Mouse (Mus musculus): ENCODE data around the gene Caml. TPM values are rescaled to one million over a fixed set of nuclear protein-coding genes. Genes with fewer than 3 reads are reported as not detected.
"Not testable (repeated sequence)": the region's sequence is repeated elsewhere in the genome, so short reads cannot be mapped to it uniquely, and the experiment has no call there.

Gene Caml
- polyA plus RNA-seq (2012; rRNA removed), result 67.2 and 73.7 TPM in 2 replicates

DNA sequence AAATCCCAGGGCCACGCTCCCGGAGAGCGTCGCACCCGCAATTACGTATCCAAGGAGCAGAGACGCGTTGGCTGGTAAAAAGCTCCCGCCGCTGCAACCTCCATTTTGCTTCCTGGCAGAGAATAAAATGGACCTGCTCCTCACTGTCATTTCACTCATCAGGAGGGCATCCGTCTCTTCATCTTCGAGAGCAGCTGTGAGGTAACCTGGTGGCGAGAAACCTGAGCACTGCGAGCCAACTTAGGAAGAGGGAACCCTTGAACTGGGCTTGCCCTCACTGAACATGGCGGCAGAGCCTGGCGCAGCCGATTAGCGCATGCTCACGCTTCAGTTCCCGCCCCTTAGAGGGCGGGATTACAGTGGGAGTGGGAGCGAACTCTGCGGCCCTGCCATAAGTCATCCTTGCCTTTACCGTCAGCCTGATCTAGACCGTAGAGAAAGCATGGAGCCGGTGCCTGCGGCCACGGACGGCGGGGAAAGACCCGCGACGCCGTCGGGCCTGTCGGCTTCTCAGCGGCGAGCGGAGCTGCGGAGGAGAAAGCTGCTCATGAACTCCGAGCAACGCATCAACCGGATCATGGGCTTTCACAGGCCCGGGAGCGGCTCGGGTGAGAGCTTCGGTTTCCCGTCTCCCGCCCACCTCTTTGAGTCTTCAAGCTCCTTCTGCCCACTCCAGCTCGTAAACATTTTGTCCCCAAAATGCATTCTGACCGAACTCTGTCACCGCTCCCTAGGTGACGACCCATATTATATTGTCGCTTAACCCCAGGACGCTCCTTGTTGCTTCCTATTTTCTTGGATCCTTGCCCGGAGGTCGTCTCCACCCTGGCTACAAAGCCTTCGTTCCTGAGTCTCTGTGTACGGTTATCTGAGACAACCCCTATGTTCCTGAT is at the start of gene Caml:
TSS of gene Caml (plus strand) at position 357 of the 893 bp plus-strand sequence.
- TF ChIP-seq POLR2A (IDR thresholded peaks at IDR 0.05; ENCODE audit: extremely low read depth, insufficient read depth, low read length) (peak; percentile 96), CTCF (IDR thresholded peaks at IDR 0.05; ENCODE audit: extremely low read depth, insufficient read depth, low read length) (no peak)
- Histone ChIP-seq H3K4me1 (ENCODE audit: control insufficient read depth, insufficient read depth, low read length) (peaks cover 4% of the 10 kb centered on the region; the same call in 1 of the 2 replicates), H3K4me3 (ENCODE audit: insufficient read depth, low read length) (peak within 1 kb of the TSS; percentile 60), H3K27ac (ENCODE audit: insufficient read depth, low read length) (peak within 1 kb of the TSS; percentile 86)

DNA sequence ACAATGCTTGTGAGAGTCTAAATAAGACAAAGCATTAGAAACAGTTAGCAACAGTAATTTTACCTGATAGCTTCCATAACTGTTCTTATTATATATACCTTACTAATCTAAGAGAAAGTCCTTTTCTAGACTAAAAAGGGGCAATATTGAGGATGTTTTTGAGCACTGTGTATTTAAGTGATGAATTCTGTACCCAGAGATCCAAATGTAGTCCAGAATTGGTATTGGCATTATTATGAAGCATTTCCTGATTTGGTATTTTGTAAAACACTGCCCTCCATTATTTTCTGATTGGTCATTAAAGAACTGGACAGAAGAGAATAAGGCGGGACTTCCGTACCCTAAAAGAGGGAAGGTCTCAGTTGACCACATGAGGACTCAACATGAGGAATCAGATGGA is 49.4 kb upstream of the Caml start, which contains the start of gene Tmed9:
TSS of gene Tmed9 (plus strand) at position 301 of the 400 bp plus-strand sequence.
- TF ChIP-seq POLR2A (IDR thresholded peaks at IDR 0.05; ENCODE audit: extremely low read depth, insufficient read depth, low read length) (no peak), CTCF (IDR thresholded peaks at IDR 0.05; ENCODE audit: extremely low read depth, insufficient read depth, low read length) (no peak)
- Histone ChIP-seq H3K4me3 (ENCODE audit: insufficient read depth, low read length) (no peak within 1 kb of the TSS), H3K27ac (ENCODE audit: insufficient read depth, low read length) (no peak within 1 kb of the TSS), H3K4me1 (ENCODE audit: control insufficient read depth, insufficient read depth, low read length) (peaks cover 3% of the 10 kb centered on the region; the same call in 1 of the 2 replicates)

DNA sequence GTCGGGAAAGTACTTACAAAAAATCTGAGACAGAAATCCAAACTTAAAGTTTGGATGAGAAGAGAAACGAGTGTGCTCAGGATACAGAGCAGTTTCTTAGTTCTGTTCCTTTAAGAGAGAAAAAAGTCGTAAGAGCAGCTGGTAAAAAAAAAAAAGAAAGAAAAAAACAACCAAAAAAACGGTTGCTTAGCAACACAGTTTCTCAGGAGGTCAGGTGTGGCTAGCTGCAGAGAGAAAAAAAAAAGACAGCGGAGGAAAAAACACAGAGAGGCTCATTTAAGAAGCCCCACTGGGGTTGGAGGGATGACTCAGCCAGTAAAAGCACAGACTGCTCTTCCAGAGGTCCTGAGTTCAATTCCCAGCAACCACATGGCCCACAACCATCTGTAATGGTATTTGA is 48.5 kb upstream of the Caml start:
- TF ChIP-seq CTCF (IDR thresholded peaks at IDR 0.05; ENCODE audit: extremely low read depth, insufficient read depth, low read length), result no peak
- TF ChIP-seq POLR2A (IDR thresholded peaks at IDR 0.05; ENCODE audit: extremely low read depth, insufficient read depth, low read length), result no peak
- Histone ChIP-seq H3K4me1 (ENCODE audit: control insufficient read depth, insufficient read depth, low read length) (peaks cover 2% of the 10 kb centered on the region; the same call in 1 of the 2 replicates), H3K4me3 (ENCODE audit: insufficient read depth, low read length) (no peak overlapping the region), H3K27ac (ENCODE audit: insufficient read depth, low read length) (no peak overlapping the region)

DNA sequence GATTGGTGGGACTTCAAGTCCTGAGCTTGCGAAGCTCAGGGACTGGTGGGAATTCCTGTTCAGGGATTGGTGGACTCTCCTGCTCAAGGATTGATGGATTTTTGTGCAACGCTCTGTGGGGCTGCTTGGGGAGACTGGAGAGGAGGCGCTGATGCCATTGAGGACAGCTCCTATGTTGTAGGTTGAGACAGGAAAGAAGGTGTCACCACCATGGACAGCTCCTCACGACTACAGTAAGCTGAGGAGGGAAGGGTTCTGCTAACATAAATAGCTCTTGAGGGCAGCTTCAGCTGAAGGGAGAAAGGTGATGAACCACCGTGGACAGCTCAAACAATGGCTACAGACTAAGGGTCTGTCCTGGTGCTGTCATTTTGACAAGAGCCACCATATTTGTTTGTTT is 46.9 kb upstream of the Caml start:
- Histone ChIP-seq H3K27ac (ENCODE audit: insufficient read depth, low read length) (no peak overlapping the region), H3K4me3 (ENCODE audit: insufficient read depth, low read length) (no peak overlapping the region), H3K4me1 (ENCODE audit: control insufficient read depth, insufficient read depth, low read length) (no peaks in the 10 kb centered on the region)
- TF ChIP-seq POLR2A (IDR thresholded peaks at IDR 0.05; ENCODE audit: extremely low read depth, insufficient read depth, low read length) (no peak), CTCF (IDR thresholded peaks at IDR 0.05; ENCODE audit: extremely low read depth, insufficient read depth, low read length) (no peak)

DNA sequence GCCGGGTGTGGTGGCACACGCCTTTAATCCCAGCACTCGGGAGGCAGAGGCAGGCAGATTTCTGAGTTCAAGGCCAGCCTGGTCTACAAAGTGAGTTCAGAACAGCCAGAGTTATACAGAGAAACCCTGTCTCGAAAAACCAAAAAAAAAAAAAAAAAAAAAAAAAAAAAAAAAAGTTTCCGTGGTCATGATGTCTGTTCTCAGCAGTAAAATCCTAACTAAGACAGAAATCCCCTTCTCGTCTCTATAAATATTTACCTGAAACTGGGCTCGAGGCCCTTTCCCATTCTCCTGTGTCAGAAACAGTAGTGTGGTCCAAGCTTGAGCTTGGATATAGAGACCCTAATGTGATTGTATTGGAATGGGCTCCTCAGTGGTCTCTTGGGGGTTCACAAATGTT is 45.9 kb upstream of the Caml start:
- not testable (repeated sequence) for H3K4me3 ChIP-seq (ENCODE audit: insufficient read depth, low read length); H3K4me1 ChIP-seq (ENCODE audit: control insufficient read depth, insufficient read depth, low read length); H3K27ac ChIP-seq (ENCODE audit: insufficient read depth, low read length)

DNA sequence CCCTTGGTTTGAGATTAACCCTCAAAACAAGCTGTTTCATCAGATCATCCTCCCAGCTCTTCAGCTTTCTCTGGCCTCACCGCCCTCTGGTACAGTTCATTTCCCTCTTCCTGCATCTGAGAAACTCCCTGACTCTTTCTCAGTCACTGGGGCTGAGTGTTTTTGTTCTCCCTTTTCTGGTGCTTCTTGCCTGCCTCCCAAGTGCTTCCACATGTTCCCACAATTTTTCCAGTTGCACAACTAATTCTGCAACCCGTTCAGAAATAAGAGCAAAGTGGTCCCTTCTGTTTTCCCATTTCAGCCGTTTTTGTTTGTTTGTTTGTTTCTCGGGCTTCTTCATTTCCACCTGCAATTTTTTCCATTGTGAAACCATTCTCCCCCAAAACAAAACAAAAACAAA is 44.7 kb upstream of the Caml start:
- no peak overlapping the region for H3K4me3 ChIP-seq (ENCODE audit: insufficient read depth, low read length)
- H3K27ac ChIP-seq (ENCODE audit: insufficient read depth, low read length), result no peak overlapping the region
- TF ChIP-seq POLR2A (IDR thresholded peaks at IDR 0.05; ENCODE audit: extremely low read depth, insufficient read depth, low read length) (no peak), CTCF (IDR thresholded peaks at IDR 0.05; ENCODE audit: extremely low read depth, insufficient read depth, low read length) (no peak)
- H3K4me1 ChIP-seq (ENCODE audit: control insufficient read depth, insufficient read depth, low read length), result no peaks in the 10 kb centered on the region

DNA sequence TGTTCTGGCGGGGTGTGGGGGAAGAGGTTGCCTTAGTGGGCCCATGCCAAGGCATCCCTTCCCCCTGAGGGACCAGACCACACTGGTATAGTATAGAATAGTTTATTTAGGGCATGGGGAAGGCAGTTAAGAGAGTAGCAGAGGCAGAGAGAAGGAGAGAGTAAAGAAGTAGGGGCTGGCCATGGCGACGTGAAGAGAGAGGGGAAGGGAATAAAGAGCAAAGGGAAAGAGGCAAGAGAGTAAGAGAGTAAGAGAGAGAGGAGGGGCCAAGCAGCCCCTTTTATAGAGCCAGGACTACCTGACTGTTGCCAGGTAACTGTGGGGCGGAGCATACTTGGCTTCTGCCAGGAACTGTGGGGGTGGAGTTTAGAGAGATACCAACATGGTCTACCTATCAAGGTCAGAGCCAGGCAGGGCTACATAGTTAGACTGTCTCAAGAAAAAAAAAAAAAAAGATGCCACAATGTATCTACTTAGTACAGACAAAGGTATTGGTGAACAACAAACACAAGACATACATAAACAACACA is 30.8 kb upstream of the Caml start:
- Histone ChIP-seq H3K4me3 (ENCODE audit: insufficient read depth, low read length) (no peak overlapping the region; the same call in 1 of the 2 replicates), H3K4me1 (ENCODE audit: control insufficient read depth, insufficient read depth, low read length) (peaks cover 2% of the 10 kb centered on the region; the same call in 1 of the 2 replicates), H3K27ac (ENCODE audit: insufficient read depth, low read length) (no peak overlapping the region)
- TF ChIP-seq POLR2A (IDR thresholded peaks at IDR 0.05; ENCODE audit: extremely low read depth, insufficient read depth, low read length), result no peak
- TF ChIP-seq CTCF (IDR thresholded peaks at IDR 0.05; ENCODE audit: extremely low read depth, insufficient read depth, low read length), result no peak

DNA sequence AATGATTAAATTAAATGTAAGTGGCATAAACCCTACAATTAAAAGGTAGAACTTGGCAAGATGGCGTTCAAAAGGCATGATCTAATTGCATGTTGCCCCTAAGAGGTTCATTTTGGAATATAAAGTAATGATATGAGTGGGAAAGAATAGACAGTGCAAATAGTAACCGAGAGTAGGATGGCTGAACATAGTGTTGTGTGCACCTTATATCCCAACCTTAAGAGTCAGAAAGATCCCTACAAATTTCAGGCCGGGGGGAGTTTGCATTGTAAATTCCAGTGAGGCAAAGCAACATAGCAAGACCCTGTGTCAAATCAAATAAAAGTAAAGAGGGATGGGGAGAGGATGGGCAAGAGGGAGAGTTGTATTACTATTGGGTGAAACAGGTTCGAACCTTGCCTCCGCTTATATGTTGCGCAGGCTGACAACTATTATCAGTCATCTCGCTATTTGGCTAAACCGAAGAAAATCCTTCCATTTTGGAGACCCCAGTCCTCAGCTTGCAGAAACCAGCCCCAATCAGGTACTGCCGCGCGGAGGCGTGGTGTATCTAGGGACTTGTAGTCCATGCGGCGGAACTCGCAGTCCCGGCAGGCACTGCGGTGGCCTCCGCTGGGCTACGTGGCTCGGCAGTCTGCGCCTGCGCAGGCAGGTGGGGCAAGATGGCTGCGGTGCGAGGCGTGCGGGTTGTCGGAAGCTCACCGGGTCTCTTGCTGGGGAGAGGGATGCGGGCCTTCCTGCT is 30.1 kb upstream of the Caml start:
- H3K4me1 ChIP-seq (ENCODE audit: control insufficient read depth, insufficient read depth, low read length), result peaks cover 2% of the 10 kb centered on the region; the same call in 1 of the 2 replicates
- H3K27ac ChIP-seq (ENCODE audit: insufficient read depth, low read length), result peak overlapping the region; percentile 33; the same call in 1 of the 2 replicates
- H3K4me3 ChIP-seq (ENCODE audit: insufficient read depth, low read length), result peak overlapping the region; percentile 52
- TF ChIP-seq POLR2A (IDR thresholded peaks at IDR 0.05; ENCODE audit: extremely low read depth, insufficient read depth, low read length) (peak; percentile 94), CTCF (IDR thresholded peaks at IDR 0.05; ENCODE audit: extremely low read depth, insufficient read depth, low read length) (no peak)

DNA sequence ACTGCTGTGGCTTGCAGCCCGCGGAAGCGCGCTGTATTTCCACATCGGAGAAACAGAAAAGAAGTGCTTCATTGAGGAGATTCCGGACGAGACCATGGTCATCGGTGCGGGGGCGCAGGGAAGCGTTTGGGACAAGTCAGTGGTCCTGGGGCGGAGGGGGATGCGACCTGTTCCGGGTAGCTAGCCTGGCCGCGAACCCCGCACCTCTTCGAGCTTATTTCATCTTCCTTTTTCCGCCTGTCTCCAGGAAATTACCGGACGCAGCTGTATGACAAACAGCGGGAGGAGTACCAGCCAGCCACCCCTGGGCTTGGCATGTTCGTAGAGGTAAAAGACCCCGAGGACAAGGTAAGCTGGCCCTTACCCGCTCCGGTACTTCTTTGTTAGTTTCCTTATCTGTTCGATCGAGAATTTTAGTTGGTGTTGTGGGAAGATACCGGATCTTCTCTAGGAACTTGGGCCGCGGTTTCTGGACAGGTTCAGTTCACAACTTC is 29.5 kb upstream of the Caml start:
- peak overlapping the region; percentile 52 for H3K4me3 ChIP-seq (ENCODE audit: insufficient read depth, low read length)
- H3K27ac ChIP-seq (ENCODE audit: insufficient read depth, low read length), result peak overlapping the region; percentile 24; the same call in 1 of the 2 replicates
- H3K4me1 ChIP-seq (ENCODE audit: control insufficient read depth, insufficient read depth, low read length), result peaks cover 2% of the 10 kb centered on the region; the same call in 1 of the 2 replicates
- TF ChIP-seq CTCF (IDR thresholded peaks at IDR 0.05; ENCODE audit: extremely low read depth, insufficient read depth, low read length) (no peak), POLR2A (IDR thresholded peaks at IDR 0.05; ENCODE audit: extremely low read depth, insufficient read depth, low read length) (no peak)
